Mouse (Mus musculus) adipocyte (in vitro differentiated cells): ENCODE data around the gene Cars.
"Not testable (repeated sequence)": the region's sequence is repeated elsewhere in the genome, so short reads cannot be mapped to it uniquely, and the experiment has no call there.

Experiments
- DNase-seq: peaks from one replicate; pipeline ENCODE4 v3.0.0-alpha.2; 2016; ENCODE audit warnings: low spot score

Gene Cars

DNA sequence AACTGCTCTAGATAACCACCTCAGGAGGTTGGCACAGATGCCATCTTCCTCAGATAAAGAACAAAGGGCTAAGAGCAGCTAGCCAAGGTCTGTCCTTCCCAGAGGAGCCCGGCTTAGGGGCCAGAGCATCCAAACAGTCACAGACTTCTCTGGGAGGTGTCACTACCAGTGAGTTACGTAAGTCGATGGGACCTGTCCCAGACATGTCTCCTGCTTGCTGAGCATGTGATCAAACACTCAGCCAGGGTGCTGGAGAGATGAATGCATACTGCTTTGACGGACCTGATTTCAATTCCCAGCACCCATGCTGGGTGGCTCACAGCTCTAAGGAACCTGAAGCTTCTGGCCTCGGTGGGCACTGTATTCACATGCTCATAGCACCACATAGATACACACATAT, 12.3 kb downstream of the Cars start:
- no peak for DNase-seq

DNA sequence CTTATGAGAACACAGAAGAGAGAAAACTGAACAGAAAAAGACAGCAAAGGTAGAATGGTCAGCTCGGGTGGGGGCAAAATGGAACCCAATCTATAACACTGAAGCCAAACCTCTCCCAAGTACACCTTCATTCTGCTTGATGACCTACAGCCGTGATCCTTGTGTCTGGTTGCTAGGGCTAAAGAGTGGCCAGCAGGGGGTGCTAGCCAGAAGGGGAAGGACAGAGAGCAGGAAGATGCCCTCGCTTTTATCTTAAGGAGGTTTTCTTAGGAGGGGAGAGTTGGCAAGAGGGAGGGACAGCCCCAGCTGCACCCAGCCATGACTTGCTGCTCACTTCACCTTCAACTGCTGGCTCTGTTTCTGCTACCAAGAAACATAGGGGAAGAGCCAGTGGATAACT, 15.9 kb downstream of the Cars start:
- peak; percentile 67 for DNase-seq

DNA sequence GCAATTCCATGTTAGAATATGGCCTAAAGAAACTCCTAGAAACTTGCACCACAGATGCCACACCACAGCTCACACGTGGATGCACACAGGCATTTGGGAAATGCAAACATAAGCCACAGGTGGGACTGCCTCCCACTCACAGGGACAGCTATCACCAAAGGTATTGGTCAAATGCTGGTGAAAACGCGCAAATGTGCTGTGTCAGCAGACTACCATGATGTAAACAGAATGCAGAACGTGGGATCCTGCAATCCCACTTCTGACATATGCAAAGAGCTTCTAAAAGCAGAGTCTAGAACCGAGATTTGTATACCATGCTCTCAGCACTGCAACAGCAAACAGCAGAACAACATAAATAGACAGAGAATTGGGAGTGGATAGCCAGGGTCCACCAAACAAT, 16.9 kb downstream of the Cars start:
- no peak for DNase-seq

DNA sequence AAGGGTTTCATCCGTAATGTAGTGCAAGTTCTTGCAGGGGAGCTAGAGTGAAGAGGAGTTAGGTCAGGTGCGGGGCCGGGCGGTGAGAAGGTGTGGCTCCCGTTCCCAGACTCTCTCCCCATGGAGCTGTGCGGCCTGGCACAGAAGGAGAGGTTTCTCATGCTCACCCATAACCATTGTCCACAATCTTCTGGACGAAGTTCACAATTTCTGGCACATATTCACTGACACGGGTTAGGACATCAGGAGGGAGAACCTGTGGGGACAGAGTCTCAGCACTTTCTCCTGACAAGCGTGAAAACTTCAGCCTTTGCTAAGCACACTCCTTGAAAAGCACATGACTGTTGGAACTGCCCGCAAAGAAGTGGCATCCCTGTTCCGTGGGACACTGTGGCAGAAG, 24.1 kb downstream of the Cars start:
- DNase-seq, result no peak

DNA sequence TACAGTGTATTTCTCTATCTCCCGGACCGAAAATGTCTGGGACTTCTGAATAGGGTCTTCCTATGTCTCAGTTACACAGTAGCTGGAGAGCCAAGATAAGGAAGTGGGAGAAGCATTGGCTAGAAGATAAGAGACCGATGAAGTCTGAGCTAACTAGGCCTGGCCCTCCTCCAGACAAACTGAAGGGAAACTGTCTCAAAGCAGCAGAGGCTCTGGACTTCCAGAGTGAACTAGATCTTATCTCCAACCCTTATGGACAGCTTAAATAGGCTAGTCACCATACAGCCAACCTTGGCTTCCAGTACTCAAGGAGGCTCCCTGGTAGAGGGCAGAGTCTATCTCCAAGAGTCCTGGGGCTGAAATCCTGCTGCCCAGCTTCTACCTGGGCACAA, 34.2 kb downstream of the Cars start:
- DNase-seq, result no peak

DNA sequence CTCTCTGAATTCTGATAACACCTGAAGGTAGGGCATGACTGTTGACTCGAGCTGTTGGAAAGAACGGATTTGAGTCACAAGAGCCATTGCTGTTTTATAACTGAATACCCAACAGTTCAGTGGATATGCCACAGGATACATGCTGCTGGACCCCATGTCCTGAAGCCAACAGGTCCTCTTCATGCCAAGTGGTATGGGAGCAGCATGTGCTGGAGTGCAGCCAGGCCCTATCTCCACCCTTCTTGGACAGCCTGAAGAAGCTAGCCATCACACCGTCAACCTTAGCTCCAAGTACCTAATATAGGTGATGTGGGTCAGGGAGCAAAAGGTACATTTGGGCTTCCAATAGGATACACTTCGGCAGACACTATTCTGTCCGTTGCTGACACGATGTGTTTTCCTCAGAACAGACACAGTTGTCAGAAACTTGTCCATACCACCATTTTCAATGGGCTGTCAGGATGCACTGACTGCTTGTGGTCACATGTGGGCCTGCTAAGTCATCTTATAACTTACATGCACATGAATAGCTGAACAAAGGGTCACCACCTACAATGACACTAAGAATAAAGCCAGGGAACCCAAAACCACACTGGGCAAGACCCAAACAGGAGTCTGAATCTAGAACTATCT, 34.8 kb downstream of the Cars start:
- DNase-seq, result no peak

DNA sequence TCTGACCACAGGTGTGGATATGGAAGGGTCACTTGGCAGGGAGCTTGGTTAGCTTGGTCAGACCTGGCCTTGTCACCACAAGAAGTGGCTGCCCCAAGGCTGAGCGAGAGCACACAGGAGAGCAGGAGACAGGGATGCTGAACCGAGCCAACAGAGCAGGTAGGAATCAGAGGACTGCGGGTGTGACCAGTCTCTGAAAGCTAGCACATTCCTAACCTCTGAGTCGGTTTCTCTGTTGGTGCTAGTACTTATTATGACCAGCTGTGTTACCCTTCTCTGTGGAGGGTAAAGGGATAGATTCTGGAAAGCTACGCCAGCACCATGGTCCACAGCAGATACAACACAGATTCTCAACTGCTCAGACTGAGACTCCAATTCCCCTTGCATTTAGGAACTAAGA, 36.1 kb downstream of the Cars start:
- no peak for DNase-seq

DNA sequence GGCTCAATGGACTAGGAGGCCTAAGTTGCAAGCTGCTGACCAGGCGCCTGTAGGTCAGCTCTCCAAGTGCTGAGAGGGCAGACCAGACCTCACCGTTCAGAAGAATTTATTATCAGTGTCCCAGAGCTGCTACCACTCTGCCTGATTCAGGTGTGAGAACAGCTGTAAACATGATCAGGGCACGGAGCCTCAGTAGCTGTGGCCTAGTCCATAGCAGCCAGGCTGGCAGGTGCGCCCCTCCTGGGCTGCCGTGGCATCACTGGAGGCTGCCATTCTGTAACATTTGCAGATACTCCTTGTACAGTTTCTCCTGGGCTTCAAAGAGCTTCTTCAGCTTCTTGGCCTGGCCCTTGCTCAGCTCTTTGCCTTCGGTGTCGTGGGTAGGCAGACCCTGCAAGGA, 42.3 kb downstream of the Cars start:
- no peak for DNase-seq

DNA sequence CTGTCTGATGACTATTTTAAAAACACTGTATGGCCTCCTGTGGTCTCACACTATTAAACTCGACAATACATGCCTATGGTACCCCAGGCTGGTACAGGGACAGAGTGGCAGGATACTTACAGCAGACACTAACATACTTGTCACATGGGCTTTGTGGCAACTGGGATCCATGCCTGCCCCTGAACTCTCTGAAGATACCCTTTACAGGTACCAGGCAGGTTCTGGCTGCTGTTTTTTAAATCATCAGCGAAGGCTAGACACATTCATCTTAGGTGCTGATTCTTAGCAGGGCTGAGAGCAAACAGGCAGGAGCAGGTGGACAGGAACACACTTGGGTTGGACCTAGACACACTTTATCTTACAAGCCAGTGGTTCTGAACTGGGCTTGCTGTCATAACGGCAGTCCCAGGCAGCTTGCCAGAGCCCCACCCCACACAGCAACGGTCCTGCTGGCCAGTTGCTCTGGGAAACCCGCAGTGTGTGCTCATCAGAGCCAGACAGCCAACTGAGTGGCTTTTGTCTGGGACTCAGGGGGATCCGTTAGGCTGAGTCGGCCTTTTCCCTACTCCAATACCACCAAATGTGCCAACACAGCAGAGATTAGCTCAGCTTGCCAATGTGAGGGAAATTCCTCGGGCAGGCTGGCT, 42.8 kb downstream of the Cars start:
- peak; percentile 72 for DNase-seq

DNA sequence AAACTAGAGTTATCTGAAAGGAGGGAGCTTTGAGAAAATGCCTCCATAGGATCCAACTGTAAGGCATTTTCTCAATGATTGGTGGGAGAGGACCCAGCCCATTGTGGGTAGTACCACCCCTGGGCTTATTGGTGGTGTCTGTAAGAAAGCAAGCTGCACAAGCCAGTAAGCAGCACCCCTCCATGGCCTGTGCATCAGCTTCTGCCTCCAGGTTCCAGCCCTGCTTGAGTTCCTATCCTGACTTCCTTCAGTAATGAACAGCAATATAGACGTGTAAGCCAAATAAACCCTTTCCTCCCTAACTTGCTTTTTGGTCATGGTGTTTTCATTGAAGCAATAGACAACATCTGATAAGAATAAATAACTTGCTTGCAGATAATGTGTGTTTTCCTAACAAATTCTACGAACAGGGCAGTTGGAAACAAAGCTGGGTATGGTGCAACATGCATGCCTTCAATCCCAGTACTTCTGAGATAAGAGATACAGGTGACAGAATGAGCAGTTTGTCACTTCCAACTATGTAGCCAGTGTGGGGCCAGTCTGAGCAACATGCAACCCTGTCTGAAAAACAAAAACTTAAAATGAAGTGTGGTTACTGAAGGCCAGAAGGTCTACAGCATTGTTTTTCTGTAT, 50.2 kb downstream of the Cars start:
- DNase-seq, result peak; percentile 15

DNA sequence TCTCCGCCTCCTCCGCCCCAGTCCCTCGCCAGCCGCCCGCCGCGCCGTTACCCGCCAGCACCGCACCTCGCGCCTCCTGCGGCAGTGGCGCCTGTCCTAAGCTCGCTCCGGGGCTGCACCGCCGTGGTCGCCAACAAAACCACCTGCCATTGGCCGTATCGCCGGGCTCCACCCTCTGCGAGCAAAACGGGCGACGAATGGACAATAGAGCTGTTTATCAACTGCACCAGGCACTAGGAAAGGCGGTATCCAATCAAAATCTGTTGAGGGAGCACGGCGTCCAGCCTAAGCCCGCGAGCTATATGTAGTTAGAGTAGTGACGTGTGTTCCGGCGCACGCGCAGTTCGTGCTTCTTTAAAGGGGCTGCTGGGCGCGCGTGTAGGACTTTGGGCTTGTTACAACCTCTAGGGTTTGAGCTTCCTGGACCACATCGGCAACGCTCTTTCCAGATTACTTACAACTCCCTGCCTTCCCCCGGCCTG, 50.9 kb downstream of the Cars start, which contains the start of gene Nap1l4:
TSS of gene Nap1l4 (minus strand) at position 131 of the 482 bp plus-strand sequence.
- DNase-seq, result peak; percentile 97

DNA sequence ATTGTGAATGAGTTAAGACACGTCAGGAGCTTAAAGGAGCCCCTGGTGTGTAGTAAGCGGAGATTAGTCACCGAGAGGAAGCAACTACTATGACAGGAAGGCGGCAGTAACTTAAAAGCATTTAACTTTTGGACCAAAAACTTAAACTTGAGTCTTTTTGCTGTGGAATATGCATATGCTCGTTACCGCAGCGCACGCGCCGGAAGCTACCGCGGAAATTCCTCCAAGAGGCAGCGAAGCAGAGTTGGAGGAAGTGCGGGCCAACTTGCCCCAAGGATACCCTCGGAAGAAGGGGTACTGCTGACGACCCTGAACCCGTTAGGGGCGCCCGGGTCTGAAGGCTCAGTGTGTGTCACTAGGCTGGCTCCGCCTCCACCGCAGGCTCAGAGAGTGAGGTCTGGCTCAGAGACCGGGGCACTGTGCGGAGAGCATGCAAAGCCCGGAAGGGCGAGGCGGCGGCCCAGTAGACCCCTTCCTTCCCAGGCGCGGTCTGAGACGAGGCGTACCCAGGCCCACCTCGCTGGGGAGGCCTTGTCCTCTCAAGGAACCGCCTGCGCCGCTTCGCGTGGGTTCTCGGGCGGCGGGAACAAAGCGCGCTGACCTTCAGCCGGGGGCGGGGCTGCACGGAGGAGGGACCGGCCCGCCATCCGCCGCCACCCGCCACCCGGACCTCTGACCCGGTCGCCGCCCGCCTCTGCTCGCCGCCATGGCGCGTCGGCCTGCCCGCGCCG, 51.5 kb downstream of the Cars start:
- peak; percentile 64 for DNase-seq

DNA sequence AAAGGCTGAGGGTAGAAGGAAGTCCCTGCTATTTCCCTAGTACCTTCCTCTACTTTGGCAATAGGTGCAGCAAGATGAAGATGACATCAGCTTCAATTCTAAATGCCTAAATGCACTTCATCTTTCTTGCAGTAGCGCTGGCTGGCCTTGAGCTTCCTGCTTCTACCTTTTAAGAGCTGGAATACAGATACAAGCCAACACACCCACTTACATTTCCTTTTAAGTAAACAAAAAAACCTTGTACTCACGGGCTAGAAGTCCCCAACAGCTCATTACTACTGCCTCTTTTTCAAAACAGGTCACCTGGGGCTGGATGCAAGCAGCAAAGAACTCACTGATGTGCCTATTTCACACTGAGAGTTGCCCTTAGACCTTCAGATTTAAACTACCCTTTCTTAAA, 53.3 kb downstream of the Cars start:
- no peak for DNase-seq

DNA sequence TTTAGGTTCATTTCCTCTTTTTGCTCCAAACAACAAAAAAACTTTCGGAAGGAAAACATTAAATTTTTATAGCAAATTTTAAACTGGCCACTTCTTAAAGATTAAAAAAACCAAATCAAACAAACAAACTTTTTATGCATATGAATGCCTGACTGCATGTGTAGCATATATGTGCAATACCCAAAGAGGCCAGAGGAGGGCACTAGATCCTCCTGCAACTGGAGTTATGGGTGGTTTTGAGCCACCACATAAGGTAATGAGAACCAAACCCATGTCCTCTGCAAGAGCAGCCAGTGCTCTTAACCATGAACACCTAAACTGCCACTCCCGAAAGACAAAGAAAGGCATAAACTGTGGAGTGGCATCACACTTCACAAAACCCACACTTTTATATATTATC, 55.5 kb downstream of the Cars start:
- DNase-seq, result peak; percentile 26

DNA sequence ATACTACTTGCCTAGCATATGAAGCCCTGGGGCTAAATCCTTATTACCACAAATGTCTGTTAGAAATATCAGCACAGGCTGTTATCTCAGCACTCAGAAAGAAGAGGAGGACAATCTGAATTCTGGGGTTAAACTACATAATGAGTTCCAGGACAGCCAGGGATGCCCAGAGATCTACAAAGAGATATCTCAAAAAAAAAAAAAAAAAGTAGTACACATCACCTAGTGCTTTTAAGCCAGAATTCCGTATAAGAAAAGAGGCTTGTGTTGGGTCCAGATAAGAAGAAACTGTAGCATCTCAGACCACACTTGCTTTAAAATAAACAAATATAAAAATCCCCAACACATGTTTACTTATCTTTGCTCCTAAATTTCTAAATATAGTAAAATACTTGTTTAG, 61.2 kb downstream of the Cars start:
- DNase-seq, result no peak

DNA sequence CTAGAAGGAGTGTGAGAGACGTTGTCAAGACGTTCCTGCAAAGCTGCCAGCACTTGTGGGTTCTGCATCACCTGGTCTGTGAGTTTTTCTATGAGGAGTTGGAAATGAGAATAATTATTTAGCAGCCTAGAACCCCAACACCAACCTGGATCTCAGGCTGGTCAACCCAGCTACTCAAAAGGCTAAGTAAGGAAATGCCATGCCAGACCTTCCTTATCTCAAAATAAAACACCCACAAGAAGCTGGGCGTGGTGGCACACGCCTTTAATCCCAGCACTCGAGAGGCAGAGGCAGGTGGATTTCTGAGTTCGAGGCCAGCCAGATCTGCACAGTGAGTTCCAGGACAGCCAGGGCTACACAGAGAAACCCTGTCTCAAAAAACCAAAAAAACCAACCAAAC, 61.7 kb downstream of the Cars start:
- not testable (repeated sequence) for DNase-seq

DNA sequence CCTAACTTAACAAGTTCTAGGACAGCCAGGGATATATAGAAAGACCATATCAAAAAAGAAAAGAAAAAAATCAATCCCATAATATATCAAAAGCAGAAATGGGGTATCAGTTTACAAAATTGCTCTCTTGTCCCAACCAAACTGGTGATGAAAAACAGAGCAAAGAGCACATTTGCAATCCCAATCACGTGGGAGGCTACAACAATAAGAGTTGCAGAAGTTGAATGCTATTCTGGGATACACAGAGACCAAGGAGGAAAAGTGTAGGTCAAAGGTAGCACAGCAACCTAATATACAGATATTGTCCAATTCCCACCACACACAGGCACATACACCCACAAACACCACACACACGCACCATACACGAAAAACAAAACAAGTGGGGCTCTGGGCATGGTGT, 63.6 kb downstream of the Cars start:
- peak; percentile 61 for DNase-seq

DNA sequence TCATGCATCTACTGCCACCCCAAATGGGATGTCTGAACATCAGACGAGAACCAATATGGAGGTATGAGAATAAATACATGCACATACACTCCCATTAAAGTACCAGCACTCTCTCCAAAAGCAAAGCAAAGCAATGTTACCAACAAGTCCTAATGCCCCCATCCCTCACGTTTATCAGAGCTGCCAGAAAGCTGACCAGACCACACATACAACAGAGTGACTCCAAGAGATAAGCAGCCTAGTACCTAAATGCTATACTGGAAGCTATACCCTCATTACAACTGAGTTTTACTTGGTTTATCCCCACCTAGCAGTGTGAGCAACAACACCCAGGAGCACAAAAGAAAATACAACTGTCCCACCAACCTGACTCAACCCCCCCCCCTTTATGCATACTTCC, 66.6 kb downstream of the Cars start:
- no peak for DNase-seq

DNA sequence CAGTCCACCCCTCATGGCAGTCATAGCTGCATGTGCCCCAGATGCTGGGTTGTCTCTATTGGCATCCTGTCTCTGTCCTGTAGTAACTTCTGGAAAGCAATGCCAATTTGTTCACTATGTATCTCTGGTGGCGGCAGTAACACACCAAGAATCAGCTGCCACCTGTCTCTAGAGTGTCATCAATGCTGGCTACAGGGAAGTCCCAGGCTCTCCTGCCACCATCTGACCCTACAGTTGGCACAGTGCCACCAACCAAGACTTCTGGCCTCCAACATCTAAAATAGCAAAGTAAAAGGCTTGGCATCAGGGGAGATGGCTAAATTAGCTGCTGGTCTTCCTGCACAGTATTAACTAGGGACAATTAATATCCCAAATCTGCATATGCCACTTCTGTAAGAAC, 67.5 kb downstream of the Cars start:
- peak; percentile 22 for DNase-seq

DNA sequence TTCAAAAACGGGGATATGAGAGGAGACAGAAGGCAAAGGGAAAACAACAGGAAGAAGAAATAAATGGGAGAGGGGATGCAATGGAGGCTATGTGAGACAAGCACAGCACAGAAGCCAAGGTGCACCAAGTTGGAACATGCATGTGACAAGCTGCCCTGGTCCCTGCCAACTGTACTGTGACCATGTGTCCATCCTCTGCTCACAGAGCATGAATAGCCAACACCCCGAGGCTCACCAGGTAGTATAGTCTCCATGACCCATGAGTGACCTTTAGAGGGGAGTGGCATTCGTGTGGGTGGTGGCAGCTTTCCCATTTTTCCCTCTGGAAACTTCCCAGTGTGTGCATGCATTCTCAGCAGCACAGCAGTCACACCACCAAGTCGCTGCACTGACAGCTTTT, 80.6 kb downstream of the Cars start:
- no peak for DNase-seq

DNA sequence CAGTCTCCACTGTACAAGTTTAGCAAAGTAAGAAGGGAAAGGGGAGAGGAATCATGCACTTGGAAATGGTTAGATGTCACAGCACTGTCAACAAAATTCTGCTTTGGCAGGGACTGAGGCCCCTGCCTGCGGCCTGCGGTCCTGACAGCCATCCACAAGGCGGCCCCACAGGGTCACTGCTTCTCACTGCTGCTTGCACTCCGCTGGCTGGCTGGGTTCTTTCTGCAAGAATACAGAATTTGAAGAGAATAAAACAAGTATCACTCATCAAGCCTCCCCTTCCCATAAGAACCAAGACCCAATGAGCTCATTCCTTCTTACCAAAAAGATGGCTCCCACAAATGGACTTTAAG, 85.5 kb downstream of the Cars start:
- DNase-seq, result no peak

DNA sequence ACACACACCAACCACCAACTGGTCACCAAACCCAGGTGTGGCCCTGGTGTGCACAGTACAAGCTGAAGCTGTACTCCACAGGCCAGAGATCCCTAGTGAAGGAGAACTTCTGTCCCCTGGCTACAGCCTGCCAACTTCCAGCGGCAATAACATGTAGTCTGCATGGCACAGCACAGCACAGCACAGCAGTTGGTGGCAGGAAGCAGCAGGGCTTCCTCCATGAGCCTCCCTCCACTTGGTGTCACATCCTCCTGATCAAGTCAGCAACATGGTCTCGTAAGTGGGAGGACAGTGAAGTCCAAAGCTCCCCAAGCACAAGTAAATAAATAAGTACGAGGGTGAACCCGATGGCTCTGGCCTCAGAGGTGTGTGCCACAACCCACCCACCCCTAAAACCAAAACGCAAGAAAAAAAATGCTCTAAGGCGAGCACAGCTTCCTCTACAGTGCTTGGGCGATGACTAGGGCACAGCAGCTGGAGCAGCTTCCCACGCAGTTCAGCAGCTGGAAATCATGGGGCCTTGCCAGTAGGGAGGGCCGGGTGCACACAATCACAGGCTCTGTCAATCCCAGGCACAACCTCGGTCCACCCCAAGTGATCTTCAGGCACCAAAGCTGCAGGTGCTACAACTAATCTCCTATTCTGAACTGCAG, 86.0 kb downstream of the Cars start:
- no peak for DNase-seq

DNA sequence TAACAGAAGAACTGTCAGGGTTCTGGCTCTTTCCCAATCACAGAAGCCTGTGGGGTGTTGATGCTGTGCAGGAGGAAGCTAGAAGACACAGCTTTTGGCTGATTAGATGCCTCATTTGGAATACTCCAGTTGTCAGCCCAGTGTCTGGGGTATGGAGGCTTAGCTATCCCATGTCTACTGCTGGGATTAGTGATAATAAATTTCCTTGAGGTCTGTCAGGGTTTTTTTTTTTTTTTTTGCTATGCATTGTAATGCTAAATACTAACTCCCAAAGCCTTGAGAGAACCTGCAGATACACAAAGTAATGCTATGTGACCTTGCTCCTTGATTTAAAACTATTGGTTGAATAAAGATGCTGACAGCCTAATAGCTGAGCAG, 88.6 kb downstream of the Cars start:
- DNase-seq, result no peak
